Mouse (Mus musculus) liver, postnatal 0 days (tissue): ENCODE measurements around the gene Meis2.

Experiments used
- CTCF ChIP-seq: sonication (generic); IDR thresholded peaks from 2 replicates; pipeline ENCODE4 v1.5.1; 2016; ENCODE audit warnings: antibody characterized with exemption, low read depth
- EP300 ChIP-seq: IDR thresholded peaks from 2 replicates; pipeline ENCODE4 v1.6.1; 2016; ENCODE audit warnings: antibody characterized with exemption, low read depth, mild to moderate bottlenecking

DNA sequence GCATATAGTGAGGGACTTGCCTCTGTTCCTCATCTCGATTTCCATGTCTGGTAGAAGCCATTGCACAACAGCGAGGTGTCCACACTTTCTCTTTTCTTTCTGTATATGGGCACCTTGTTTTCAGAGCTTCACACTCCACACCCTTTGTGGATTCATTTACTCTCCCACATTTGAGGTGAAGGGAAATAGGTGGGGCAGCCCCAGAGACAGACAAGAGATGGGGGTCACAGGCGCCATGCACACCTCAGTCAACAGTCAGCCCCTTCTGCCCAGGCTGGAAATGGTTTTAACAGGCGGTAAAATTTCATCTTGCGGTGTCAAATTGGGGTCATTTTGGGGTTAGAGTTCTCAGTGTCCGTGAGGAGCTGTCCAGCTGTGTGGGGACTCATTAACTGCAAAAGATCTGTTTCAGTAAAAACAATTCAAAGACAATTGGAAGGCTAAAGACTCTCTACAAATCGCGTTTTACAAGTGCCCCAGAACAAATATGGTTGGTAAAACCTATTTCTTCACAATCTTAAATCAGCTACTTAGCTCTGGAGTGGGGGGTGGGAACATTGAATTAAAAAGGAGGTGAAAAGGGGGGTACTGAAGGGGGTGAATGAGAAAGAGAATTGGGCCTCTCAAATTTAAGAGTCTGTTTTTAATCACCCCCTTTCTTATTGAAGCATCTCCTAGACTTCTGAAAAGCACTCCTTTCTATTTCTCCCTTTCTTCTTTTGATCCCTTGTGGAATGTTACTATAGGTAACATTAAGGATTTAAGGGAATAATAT is 4.0 kb upstream of the Meis2 start:
- TF ChIP-seq EP300: no peak
- no peak for TF ChIP-seq CTCF
